8 mouse cellular contexts compared by ENCODE assay signal in genomic region chr16:93833551-93833950, GRCm38 (mm10). TPM values are rescaled to one million over a fixed set of nuclear protein-coding genes. Genes with fewer than 3 reads are reported as not detected.
DNase-seq lines count a peak whose midpoint lies in the region; ATAC-seq and TF ChIP-seq lines count a peak whose summit lies in the region.

No protein-coding gene starts in this region.

- 0 out of 2 replicates have a peak, but pooled peaks cover 3% of the 10 kb centered on the region for H3K36me3 ChIP-seq in lung, embryonic 14.5 days (ENCODE audit: insufficient read depth)
- H3K36me3 ChIP-seq in embryonic facial prominence, embryonic 15.5 days = no peaks in the 10 kb centered on the region
- H3K36me3 ChIP-seq in limb, embryonic 11.5 days (ENCODE audit: control insufficient read depth, insufficient read depth, low read length) = no peaks in the 10 kb centered on the region
- no peaks in the 10 kb centered on the region for H3K36me3 ChIP-seq in neural tube, embryonic 14.5 days (ENCODE audit: control insufficient read depth, insufficient read depth, low read length)

- H3K4me3 ChIP-seq in lung, embryonic 14.5 days (ENCODE audit: low read depth, low read length) = peak overlapping the region; percentile 97
- H3K4me3 ChIP-seq in lung, adult 2 months (replicated peaks; ENCODE audit: extremely low read depth, low read depth, low read length) = no peak overlapping the region
- H3K4me3 ChIP-seq in embryonic facial prominence, embryonic 15.5 days (replicated peaks) = peak overlapping the region; percentile 93; the same call in 1 of the 2 replicates
- peak overlapping the region; percentile 81; the same call in 1 of the 2 replicates for H3K4me3 ChIP-seq in limb, embryonic 11.5 days (ENCODE audit: low read depth, low read length)
- H3K4me3 ChIP-seq in neural tube, embryonic 14.5 days (ENCODE audit: low read depth, low read length) = peak overlapping the region; percentile 96
- no peak overlapping the region for H3K4me3 ChIP-seq in left cerebral cortex, adult 2 months

- no peaks in the 10 kb centered on the region for H3K27me3 ChIP-seq in lung, embryonic 14.5 days (ENCODE audit: insufficient read depth, low read length)
- no peaks in the 10 kb centered on the region for H3K27me3 ChIP-seq in embryonic facial prominence, embryonic 15.5 days
- H3K27me3 ChIP-seq in limb, embryonic 11.5 days (ENCODE audit: control insufficient read depth, insufficient read depth, low read length) = no peaks in the 10 kb centered on the region
- H3K27me3 ChIP-seq in neural tube, embryonic 14.5 days (ENCODE audit: control insufficient read depth, insufficient read depth, low read length) = no peaks in the 10 kb centered on the region

- H3K4me2 ChIP-seq in lung, embryonic 14.5 days = peak overlapping the region; percentile 80
- H3K4me2 ChIP-seq in embryonic facial prominence, embryonic 15.5 days (replicated peaks) = peak overlapping the region; percentile 74
- peak overlapping the region; percentile 77; the same call in 1 of the 2 replicates for H3K4me2 ChIP-seq in limb, embryonic 11.5 days (ENCODE audit: low read depth, severe bottlenecking)
- peak overlapping the region; percentile 60 for H3K4me2 ChIP-seq in neural tube, embryonic 14.5 days (ENCODE audit: low read depth, low read length)

- 87% methylated on average over 6 of the region's 6 CpGs for WGBS in lung, embryonic 14.5 days
- WGBS in lung, adult 2 months = 74% methylated on average over 6 of the region's 6 CpGs
- WGBS in embryonic facial prominence, embryonic 15.5 days = 89% methylated on average over 6 of the region's 6 CpGs
- WGBS in limb, embryonic 11.5 days = 90% methylated on average over 6 of the region's 6 CpGs
- WGBS in neural tube, embryonic 14.5 days = 90% methylated on average over 6 of the region's 6 CpGs

- H3K9ac ChIP-seq in lung, embryonic 14.5 days = no peak overlapping the region
- no peak overlapping the region for H3K9ac ChIP-seq in embryonic facial prominence, embryonic 15.5 days
- no peak overlapping the region for H3K9ac ChIP-seq in limb, embryonic 11.5 days (ENCODE audit: low read length)
- H3K9ac ChIP-seq in neural tube, embryonic 14.5 days (replicated peaks; ENCODE audit: low read depth, low read length) = no peak overlapping the region

- no peak for DNase-seq in lung, embryonic 14.5 days
- no peak for DNase-seq in lung, adult 2 months
- DNase-seq in limb, embryonic 11.5 days (ENCODE audit: low spot score) = no peak
- no peak for DNase-seq in left cerebral cortex, postnatal 36 days (ENCODE audit: low spot score in 2 of 2)
- no peak for DNase-seq in kidney, adult 11 months
- no peak for DNase-seq in left cerebral cortex, adult 2 months (ENCODE audit: extremely low spot score in 1 of 2, low spot score in 2 of 2)

- H3K27ac ChIP-seq in lung, embryonic 14.5 days (ENCODE audit: low read depth) = no peak overlapping the region
- H3K27ac ChIP-seq in embryonic facial prominence, embryonic 15.5 days (replicated peaks) = no peak overlapping the region
- no peak overlapping the region for H3K27ac ChIP-seq in limb, embryonic 11.5 days (replicated peaks; ENCODE audit: low read depth, low read length)
- no peak overlapping the region for H3K27ac ChIP-seq in neural tube, embryonic 14.5 days (ENCODE audit: low read depth, low read length)
- no peak overlapping the region for H3K27ac ChIP-seq in left cerebral cortex, adult 2 months

- no peak for TF ChIP-seq POLR2A in lung, adult 2 months (IDR thresholded peaks at IDR 0.05; ENCODE audit: borderline replicate concordance, extremely low read depth, low read depth, low read length)

- intact Hi-C loops in left cerebral cortex, postnatal 36 days (cut with DNase I) = no loop called here
- intact Hi-C loops in left cerebral cortex, adult 2 months (cut with DNase I) = no loop called here

- TF ChIP-seq CTCF in lung, embryonic 14.5 days (IDR thresholded peaks at IDR 0.05; ENCODE audit: low read depth) = no peak
- no peak for TF ChIP-seq CTCF in lung, adult 2 months (IDR thresholded peaks at IDR 0.05; ENCODE audit: insufficient read depth, low read length)
- TF ChIP-seq CTCF in left cerebral cortex, adult 2 months (IDR thresholded peaks at IDR 0.05) = no peak

- no peaks in the 10 kb centered on the region for H3K9me3 ChIP-seq in lung, embryonic 14.5 days (ENCODE audit: low read depth, low read length)
- H3K9me3 ChIP-seq in embryonic facial prominence, embryonic 15.5 days (replicated peaks) = no peaks in the 10 kb centered on the region
- no peaks in the 10 kb centered on the region for H3K9me3 ChIP-seq in limb, embryonic 11.5 days (ENCODE audit: control insufficient read depth, low read length)
- no peaks in the 10 kb centered on the region for H3K9me3 ChIP-seq in neural tube, embryonic 14.5 days (ENCODE audit: control insufficient read depth, low read length)

- no peak for ATAC-seq in lung, embryonic 14.5 days (ENCODE audit: insufficient read depth)
- no peak for ATAC-seq in embryonic facial prominence, embryonic 15.5 days (ENCODE audit: insufficient number of reproducible peaks, low FRiP score, low TSS enrichment, low read depth)
- ATAC-seq in limb, embryonic 11.5 days (ENCODE audit: insufficient number of reproducible peaks, low FRiP score, low TSS enrichment, low read depth) = no peak
- no peak for ATAC-seq in neural tube, embryonic 14.5 days (ENCODE audit: low read depth)

- 0 out of 2 replicates have a peak, but pooled peaks cover 4% of the 10 kb centered on the region for H3K4me1 ChIP-seq in lung, embryonic 14.5 days (ENCODE audit: insufficient read depth)
- H3K4me1 ChIP-seq in lung, adult 2 months (ENCODE audit: control insufficient read depth, insufficient read depth, low read length) = peaks cover 8% of the 10 kb centered on the region
- peaks cover 16% of the 10 kb centered on the region for H3K4me1 ChIP-seq in embryonic facial prominence, embryonic 15.5 days
- H3K4me1 ChIP-seq in limb, embryonic 11.5 days (ENCODE audit: control insufficient read depth, insufficient read depth, low read length) = no peaks in the 10 kb centered on the region
- 0 out of 2 replicates have a peak, but pooled peaks cover 6% of the 10 kb centered on the region for H3K4me1 ChIP-seq in neural tube, embryonic 14.5 days (ENCODE audit: control insufficient read depth, insufficient read depth, low read length)

RNA-seq across cellular contexts. Expression of gene Morc3, which starts 1.6 kb away (rescaled TPM):
- polyA plus RNA-seq in lung, embryonic 14.5 days (2014; fragmentation: Nextera tagmentation; extraction: Ambion mirVana) = 35.1 and 36.0 TPM in 2 replicates
- polyA plus RNA-seq in lung, adult 2 months (2012; rRNA removed) = 6.1 and 10.7 TPM in 2 replicates
- 30.5 and 33.2 TPM in 2 replicates for polyA plus RNA-seq in embryonic facial prominence, embryonic 15.5 days (2015; fragmentation: Nextera tagmentation; extraction: Ambion mirVana)
- 29.3 and 34.2 TPM in 2 replicates for polyA plus RNA-seq in limb, embryonic 11.5 days (2014; fragmentation: Nextera tagmentation; extraction: Ambion mirVana)
- 37.0 and 39.9 TPM in 2 replicates for polyA plus RNA-seq in neural tube, embryonic 14.5 days (2014; fragmentation: Nextera tagmentation; extraction: Ambion mirVana)
- total RNA-seq in left cerebral cortex, postnatal 36 days (2021) = 10 to 100 TPM; 21.6 to 33.0 TPM
- 10 to 100 TPM; 24.5 to 24.7 TPM for total RNA-seq in left cerebral cortex, adult 2 months (2021)

RNA-seq across cellular contexts. Expression of gene Chaf1b, which starts 50.1 kb away (rescaled TPM):
- polyA plus RNA-seq in lung, embryonic 14.5 days (2014; fragmentation: Nextera tagmentation; extraction: Ambion mirVana) = 98.5 and 99.6 TPM in 2 replicates
- 1.8 and 3.2 TPM in 2 replicates for polyA plus RNA-seq in lung, adult 2 months (2012; rRNA removed)
- 54.9 and 56.7 TPM in 2 replicates for polyA plus RNA-seq in embryonic facial prominence, embryonic 15.5 days (2015; fragmentation: Nextera tagmentation; extraction: Ambion mirVana)
- polyA plus RNA-seq in limb, embryonic 11.5 days (2014; fragmentation: Nextera tagmentation; extraction: Ambion mirVana) = 120 and 121 TPM in 2 replicates
- polyA plus RNA-seq in neural tube, embryonic 14.5 days (2014; fragmentation: Nextera tagmentation; extraction: Ambion mirVana) = 16.0 and 16.5 TPM in 2 replicates
- 1 to 10 TPM in 1 of 2 experiments, under 1 TPM in 1; 0.84 to 1.6 TPM for total RNA-seq in left cerebral cortex, postnatal 36 days (2021)
- 1 to 10 TPM in 1 of 2 experiments, under 1 TPM in 1; 0.79 to 1.0 TPM for total RNA-seq in left cerebral cortex, adult 2 months (2021)

Comparison
In these comparisons a context has a peak if more than half of its experiments do, and no peak if none do; other contexts are left out.
1. H3K4me3 ChIP-seq: peak in lung, embryonic 14.5 days (single experiment), embryonic facial prominence, embryonic 15.5 days (single experiment), limb, embryonic 11.5 days (single experiment) and neural tube, embryonic 14.5 days (single experiment); none in lung, adult 2 months (single experiment) and left cerebral cortex, adult 2 months (single experiment).
2. Peak in every context shown above with its lines, with median percentiles within 50 percentile points of each other: H3K4me2 ChIP-seq.